Mouse (Mus musculus): Measurements from ENCODE around the gene Sbno2. TPM values are rescaled to one million over a fixed set of nuclear protein-coding genes. Genes with fewer than 3 reads are reported as not detected.

The Sbno2 gene
- total RNA-seq, 1 experiment from 2014 or later: 26.4 TPM

DNA sequence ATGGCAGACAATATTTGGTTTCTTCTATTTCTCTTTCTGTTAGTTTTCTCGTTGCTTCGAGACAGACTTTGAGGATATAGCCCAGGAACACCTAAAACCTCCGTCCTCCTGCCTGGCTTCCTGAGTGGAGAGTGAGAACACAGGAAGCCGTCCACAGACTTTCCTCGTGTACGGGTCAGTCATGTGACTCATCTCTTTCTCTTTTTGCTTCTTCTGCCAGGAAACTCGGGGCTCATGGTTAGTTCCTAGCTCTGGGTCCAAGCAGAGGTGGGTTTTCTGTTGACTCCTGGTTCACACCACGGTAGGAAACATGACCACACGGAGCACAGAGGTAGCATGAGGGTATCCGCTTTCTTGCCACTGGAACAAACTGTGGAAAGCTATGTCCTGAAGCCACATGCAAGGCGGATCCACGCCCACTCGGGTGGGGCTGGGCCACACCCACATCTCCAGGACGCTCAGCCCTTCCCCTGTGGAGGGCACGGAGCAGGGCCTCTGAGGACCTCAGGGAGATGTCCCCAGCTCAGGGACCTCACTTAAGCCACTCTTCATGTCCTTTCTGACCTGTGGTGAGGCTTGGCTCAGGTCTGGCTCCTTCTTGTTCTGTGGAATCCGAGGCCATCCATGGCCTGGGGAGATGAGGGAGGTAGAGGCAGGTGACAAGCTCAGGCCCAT is 24.8 kb downstream of the Sbno2 start:
- no peak for ATAC-seq (replicated peaks in 1 of 2; ENCODE audit: insufficient read depth in 1 of 2, low FRiP score in 2 of 2, low TSS enrichment in 1 of 2, low read depth in 1 of 2, poor library complexity in 2 of 2, severe bottlenecking in 2 of 2)

DNA sequence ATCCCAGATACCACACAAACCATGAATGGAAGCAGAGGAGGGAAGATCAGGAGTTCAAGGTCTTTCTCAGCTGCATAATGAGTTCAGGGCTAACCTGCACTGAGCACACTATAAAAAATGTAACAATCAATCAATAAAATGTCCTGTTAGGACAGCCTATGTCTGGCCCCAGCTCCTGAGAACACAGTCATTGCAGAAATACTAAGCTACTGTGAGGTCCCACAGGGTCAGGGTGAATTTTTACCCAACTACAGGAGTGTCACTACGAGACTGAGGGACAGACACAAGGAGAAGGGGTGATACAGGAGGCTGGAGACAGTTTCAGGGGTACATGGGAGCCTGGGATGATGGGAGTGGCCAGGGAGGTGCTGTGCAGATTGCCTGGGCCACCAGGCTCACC is 27.0 kb downstream of the Sbno2 start:
- no peak for ATAC-seq (replicated peaks in 1 of 2; ENCODE audit: insufficient read depth in 1 of 2, low FRiP score in 2 of 2, low TSS enrichment in 1 of 2, low read depth in 1 of 2, poor library complexity in 2 of 2, severe bottlenecking in 2 of 2)

DNA sequence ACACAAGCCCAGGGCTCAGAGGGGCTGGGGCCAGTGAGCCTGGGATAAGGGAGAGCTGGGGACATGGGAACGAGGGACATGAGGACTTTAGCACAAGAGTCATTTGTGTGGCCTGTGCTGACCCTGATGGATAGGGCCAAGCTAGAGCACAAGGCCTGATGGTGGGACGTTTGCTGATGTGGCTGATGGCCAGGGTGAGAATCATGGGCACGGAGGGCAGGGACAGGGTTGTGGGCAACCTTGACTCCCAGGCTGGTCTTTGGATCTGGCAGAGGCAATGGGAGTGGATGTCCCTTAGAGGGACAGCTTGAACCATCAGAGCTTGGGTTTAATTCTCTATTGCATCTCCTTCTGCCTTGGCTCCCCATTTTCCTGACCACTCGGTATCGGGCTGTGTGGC is 28.1 kb downstream of the Sbno2 start:
- no peak for ATAC-seq (replicated peaks in 1 of 2; ENCODE audit: insufficient read depth in 1 of 2, low FRiP score in 2 of 2, low TSS enrichment in 1 of 2, low read depth in 1 of 2, poor library complexity in 2 of 2, severe bottlenecking in 2 of 2)

DNA sequence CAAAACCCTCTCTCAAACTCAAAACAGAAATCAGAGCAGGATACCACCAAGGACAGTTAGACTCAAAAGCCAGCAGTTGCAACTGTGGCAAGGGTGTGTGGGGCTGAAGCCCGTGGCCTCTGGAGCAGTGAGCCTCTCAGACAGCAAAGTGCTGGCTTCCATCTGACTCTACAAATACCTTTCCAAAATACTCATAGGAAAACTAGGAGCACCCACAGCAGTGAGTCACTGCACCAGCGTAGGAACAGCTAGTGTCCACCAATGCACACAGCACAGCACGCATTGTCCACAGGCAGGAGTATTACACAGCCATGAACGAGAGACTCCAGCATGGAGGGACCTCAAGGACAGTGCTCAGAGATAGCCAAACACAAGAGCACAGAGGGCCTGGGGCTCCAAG is 29.0 kb downstream of the Sbno2 start:
- no peak for ATAC-seq (replicated peaks in 1 of 2; ENCODE audit: insufficient read depth in 1 of 2, low FRiP score in 2 of 2, low TSS enrichment in 1 of 2, low read depth in 1 of 2, poor library complexity in 2 of 2, severe bottlenecking in 2 of 2)

DNA sequence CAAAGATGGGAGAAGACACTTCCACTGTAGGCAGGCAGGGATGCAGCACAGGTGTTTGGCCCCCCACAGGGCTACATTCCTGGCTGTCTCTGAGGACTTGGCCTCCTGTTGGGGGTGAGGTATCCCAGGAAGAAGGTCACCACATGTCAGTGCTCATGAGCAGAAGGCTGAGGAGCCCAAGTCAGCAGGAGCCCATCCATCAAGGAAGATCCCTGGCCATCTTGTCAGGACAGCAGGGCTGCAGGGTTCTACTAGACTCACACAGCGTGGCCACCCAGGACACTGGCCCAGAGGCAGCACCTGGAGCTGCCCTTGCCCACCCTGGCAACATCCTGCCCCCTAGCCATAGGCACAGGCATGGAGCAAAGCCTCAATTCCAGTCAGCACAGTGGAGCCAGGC is 29.4 kb downstream of the Sbno2 start:
- ATAC-seq (replicated peaks in 1 of 2; ENCODE audit: insufficient read depth in 1 of 2, low FRiP score in 2 of 2, low TSS enrichment in 1 of 2, low read depth in 1 of 2, poor library complexity in 2 of 2, severe bottlenecking in 2 of 2): no peak

DNA sequence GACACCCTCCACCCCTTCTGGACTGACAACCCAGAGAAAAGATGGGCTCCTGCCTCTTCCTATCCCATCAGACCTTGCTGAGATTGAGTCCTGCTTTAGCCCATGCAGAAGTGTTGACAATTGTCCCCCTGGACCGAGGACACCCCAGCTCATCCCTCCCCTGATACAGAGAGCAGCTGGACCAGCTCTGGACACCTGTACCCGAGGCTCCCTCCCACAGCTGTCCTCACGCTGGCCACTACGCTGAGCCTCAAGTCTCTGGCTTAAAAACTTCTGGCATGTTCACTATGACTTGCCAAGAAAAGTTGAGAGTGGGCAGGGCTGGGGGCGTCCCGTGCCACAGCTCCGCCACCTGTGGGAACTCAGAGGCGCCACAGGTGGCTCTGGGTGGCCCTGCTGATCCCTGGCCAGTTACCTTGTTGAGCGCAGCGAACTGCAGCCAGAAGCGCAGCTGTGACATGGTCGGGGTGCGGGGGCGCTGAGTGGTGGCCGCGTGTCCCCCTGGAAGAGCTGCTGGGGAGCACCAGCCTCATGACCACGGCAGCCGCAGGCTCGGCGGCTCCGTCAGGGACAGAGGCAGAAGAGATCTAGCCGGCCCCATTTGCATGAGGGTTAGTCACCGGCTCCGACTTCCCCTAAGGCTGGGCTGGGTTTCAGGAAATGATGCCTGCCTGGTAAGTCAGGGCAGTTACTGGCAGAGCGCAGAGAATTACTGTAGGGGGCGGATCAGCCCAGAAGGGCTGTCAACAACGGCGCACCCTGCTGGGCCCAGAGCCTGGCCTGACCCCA is 30.4 kb downstream of the Sbno2 start:
- ATAC-seq (replicated peaks in 1 of 2; ENCODE audit: insufficient read depth in 1 of 2, low FRiP score in 2 of 2, low TSS enrichment in 1 of 2, low read depth in 1 of 2, poor library complexity in 2 of 2, severe bottlenecking in 2 of 2): peak; percentile 79 to 83

DNA sequence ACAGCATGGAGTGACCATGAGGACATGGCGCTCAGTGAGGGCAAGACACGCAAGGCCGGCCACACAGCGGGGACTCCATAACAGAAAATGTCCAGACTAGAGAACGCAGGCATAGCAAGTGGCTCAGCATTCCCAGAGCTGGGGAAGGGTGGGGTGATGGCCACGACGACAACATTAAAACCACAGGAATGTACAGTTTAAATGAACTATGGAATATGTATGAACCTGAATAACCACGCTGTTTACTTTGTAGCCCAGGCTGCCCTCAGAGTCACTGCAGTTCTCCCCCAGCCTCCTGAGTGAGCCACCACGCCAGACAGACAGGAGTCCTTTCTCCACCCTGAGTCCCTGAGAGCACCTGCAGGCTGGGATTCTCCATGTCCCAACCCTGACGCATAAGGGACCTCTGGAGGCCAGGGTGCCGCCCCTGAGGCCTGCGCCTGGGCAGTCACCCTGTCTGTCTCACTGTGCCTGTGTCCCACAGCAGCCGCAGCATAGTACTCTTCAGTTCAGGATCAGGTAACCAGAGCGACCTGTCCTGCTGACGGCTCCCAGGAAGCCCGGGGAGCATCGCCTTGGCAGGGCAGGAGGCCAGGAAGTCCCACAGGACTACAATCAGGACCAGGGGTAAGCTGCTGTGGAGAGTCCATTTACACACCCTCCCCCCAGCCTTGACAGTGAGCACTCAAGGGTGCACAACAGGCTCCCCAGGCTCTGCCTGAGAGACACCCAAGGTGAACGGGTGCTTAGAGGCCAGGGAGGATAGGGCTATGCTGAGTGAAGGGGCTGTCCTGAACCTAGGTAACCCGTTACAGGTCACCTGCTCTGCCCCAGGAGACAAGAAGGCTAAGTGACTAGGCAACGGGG is 32.5 kb downstream of the Sbno2 start:
- ATAC-seq (replicated peaks in 1 of 2; ENCODE audit: insufficient read depth in 1 of 2, low FRiP score in 2 of 2, low TSS enrichment in 1 of 2, low read depth in 1 of 2, poor library complexity in 2 of 2, severe bottlenecking in 2 of 2): no peak

DNA sequence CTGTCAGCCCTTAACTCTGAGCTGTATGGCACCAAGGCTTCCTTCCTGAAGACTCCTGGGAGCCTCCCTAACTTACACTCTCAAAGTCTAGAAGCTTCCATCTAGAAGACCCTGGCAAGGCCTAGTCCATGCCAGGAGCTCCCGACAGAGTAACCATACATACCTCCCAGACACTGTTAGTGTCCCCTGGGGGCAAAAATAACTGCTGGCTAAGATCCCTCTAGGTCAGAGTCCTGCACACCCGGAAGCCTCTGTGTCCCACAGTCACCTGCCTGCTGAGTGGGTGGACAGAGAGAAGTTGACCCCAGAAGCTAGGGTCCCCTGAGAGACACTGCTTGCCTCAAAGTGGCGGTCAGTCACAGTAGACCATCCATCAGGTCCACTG is 33.9 kb downstream of the Sbno2 start:
- no peak for ATAC-seq (replicated peaks in 1 of 2; ENCODE audit: insufficient read depth in 1 of 2, low FRiP score in 2 of 2, low TSS enrichment in 1 of 2, low read depth in 1 of 2, poor library complexity in 2 of 2, severe bottlenecking in 2 of 2)

DNA sequence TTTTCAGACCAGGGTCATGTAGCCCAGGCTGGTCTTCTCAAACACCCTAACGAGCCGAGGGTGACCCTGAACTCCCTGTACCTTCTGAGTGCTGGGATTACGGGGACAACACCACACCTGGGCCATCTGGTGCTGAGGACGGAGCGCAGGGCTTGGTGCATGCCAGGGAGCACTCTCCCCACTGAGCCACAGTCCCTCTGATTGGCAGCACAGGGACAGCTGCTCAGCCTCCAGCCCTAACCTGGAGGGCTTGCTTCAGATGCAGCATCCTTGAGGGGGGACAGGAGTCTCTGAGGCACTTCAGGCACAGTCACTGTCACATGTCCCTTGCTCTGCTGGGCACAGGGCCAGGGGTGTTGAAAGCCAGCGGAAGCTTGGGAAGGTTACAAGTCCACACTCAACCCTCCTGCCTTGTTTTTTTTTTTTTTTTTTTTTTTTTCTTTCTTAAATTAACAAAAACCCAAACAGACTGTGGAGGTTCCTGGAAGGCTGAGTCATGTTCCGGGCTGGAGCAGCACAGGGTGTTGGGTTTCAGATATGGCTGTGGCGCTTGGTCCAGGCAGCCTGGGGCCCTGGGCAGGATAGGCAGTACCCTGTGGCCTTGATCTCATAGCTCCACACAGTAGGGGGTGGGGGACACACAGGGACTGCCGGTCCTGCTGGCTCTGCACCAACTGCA is 34.4 kb downstream of the Sbno2 start:
- peak; percentile 59 to 61 for ATAC-seq (replicated peaks in 1 of 2; ENCODE audit: insufficient read depth in 1 of 2, low FRiP score in 2 of 2, low TSS enrichment in 1 of 2, low read depth in 1 of 2, poor library complexity in 2 of 2, severe bottlenecking in 2 of 2)

DNA sequence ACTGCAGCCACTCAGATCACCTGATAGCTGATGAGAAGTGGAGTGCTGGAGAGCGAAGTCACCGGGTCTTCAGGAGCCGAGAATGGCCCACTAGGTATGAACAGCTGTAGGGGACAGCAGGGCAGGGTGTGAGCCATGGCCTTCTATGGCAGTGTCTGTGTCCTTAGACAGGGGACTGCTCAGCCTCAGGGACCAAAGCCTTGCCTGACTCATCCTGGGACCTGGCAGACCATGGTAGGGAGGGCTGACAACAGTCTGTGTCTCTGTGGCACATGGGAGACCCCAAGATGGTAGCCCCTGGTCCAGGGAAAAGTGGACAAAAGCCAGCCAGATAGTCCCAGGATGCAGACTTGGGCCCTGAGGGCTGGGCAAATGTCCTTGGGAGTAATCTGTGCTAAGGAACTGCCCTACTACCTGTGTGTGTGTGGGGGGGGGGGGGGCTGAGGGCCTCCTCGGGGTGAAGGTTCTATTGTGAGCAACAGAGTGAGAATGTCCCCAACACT is 35.4 kb downstream of the Sbno2 start:
- ATAC-seq (replicated peaks in 1 of 2; ENCODE audit: insufficient read depth in 1 of 2, low FRiP score in 2 of 2, low TSS enrichment in 1 of 2, low read depth in 1 of 2, poor library complexity in 2 of 2, severe bottlenecking in 2 of 2): no peak

DNA sequence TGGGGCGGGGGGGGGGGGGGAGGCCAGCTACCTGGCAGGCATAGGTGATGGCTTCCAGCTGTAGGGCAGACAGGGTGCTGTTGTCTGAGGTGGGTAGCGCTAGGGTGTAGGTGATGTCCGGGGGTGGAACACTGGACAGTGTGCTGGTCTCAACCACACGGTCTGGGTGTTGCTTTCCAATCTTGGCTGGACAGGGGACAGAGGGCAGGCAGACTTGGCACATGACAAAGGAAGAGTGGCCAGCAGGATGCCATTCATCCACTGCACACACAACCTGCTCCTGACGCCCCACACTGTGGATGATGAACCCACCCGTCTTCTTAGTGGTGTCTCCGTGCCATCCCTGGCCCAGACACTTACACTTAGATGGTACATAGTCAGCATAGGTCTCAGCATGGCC is 36.1 kb downstream of the Sbno2 start:
- no peak for ATAC-seq (replicated peaks in 1 of 2; ENCODE audit: insufficient read depth in 1 of 2, low FRiP score in 2 of 2, low TSS enrichment in 1 of 2, low read depth in 1 of 2, poor library complexity in 2 of 2, severe bottlenecking in 2 of 2)

DNA sequence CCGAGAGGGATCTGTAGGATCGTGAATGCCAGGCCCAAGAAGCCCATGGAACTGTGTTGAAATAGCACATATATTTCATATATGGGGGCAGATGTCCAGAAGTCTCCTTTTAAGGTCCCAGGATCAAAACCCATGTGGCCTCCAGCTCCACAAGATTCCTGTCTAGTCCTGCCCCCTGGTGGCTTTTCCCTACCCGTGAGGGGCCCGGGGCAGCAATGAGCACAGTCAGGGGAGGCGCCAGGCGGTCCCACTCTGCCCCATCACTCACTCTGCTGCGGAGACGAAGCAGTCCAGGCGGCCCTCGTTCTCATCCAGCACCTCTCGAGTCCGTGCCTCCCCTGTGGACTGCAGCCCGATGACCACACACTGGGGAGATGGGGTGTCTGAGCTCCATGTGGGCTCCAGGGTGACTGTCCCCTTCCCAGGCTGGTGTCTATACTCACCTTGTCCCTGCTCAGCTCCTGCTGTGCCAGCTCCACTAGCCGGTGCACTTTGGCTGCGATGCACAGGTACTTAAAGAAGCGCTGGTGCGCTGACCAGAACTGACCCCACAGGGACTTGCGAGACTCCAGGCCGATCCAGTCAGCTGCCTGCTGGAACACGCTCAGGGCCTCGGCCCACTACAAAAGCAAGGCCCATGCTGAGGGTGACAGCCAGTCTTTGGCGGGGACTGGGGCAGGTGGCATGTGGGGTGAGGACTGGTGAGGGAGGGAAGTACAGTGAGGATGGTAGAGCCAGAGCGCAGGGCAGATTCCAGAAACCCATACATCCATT is 41.3 kb downstream of the Sbno2 start:
- ATAC-seq (replicated peaks in 1 of 2; ENCODE audit: insufficient read depth in 1 of 2, low FRiP score in 2 of 2, low TSS enrichment in 1 of 2, low read depth in 1 of 2, poor library complexity in 2 of 2, severe bottlenecking in 2 of 2): no peak

DNA sequence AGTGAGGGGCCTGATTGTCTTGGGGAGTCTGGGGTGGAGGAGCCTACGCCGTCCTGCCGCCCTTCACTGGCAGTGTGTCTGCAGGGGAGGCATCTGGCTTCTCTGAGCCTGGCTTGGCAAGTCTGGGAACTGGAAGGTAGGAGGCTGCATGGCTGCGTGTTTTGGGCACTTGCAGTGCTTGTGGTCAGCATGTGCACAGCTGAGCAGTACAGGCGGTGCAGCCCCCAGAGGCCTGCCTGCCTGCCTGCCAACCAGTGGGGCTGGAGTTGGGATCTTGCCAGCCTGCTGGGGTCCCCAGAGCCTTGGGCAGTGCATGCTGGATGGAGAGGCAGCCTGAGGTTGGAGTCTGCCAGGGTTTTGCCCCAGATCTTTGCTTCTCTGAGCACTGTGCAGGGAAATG is 42.3 kb downstream of the Sbno2 start:
- ATAC-seq (replicated peaks in 1 of 2; ENCODE audit: insufficient read depth in 1 of 2, low FRiP score in 2 of 2, low TSS enrichment in 1 of 2, low read depth in 1 of 2, poor library complexity in 2 of 2, severe bottlenecking in 2 of 2): no peak

DNA sequence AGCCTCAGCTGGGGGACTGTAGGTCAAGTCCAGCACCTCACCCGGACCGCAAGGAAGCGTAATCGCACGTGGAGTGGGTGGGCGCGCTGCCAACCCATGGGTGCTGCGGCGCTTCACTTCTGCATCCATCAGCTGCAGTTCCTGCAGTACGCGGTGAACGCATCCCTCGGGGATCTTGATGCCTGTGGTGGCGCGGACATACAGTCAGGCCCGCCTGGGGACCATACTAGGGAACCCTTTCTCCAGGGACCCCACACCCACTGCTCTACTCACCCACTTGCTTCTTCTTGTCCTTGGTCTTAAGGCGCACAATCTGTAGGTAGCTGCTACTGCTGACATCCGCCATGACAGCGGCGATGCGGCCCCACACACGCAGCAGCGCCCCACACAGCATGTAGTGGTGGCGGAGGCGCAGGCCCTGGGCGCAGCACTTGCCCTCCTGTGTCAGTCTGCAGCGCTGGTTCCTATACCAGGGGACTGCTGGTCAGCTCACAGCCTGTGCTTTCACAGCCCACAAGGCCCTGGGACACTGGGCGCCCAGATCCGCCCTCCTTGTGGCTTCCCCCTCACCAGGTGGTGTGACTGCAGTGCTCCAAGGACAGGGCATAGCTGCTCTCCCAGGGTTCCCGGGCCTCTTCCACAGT is 47.6 kb downstream of the Sbno2 start:
- ATAC-seq (replicated peaks in 1 of 2; ENCODE audit: insufficient read depth in 1 of 2, low FRiP score in 2 of 2, low TSS enrichment in 1 of 2, low read depth in 1 of 2, poor library complexity in 2 of 2, severe bottlenecking in 2 of 2): no peak

DNA sequence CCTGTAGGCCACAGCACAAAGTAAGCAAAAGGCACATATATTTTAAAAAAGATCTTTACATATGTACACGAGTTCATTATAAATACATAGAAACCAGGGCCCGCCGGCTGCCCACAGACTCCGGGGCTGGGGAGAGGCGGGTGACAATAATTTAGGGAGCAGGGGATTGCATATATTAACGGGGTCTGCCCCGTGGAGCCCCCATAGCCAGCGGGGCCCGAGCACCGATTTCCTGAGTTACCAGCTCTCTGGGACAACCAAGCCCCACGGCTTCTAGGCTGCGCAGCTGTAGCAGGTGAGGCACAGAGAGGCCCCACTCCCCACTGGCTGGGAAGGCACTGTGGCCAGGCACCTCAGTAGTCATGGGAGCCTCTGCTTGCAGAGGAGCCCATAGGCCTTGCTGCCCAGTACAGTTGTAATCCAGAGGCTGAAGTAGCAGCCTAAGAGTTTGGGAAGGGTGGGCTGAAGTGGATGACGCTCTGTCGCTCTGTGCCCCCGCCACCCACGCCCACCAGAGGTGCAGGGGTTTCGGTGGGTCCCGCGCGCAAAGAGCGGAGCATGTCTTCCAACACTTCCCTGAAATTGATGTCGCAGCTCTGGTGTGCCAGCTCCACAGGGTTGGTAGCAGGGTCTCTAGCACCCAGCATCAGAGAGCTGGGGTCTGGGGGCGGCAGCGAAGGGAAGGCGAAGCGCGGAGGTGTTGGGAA is 48.2 kb downstream of the Sbno2 start:
- no peak for ATAC-seq (replicated peaks in 1 of 2; ENCODE audit: insufficient read depth in 1 of 2, low FRiP score in 2 of 2, low TSS enrichment in 1 of 2, low read depth in 1 of 2, poor library complexity in 2 of 2, severe bottlenecking in 2 of 2)

DNA sequence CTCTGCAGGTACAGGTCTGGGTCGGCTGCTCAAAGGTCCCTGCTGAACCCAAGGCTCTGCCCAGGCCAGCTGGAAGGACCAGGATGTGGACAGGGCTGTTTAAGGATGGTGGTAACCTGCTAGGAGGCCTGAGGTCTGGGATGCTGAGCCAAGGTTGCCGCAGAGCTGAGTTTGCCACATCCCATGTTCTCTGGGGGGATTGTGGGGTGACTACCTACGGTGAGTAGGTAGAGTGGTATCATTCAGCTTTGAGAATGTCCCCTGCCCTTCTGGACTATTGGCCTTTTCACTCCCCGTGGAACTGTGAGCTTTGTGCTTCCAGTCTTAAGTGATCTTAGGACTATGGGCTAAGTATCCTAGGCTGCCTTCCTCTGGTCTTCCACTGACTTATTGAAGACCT is 48.9 kb downstream of the Sbno2 start:
- no peak for ATAC-seq (replicated peaks in 1 of 2; ENCODE audit: insufficient read depth in 1 of 2, low FRiP score in 2 of 2, low TSS enrichment in 1 of 2, low read depth in 1 of 2, poor library complexity in 2 of 2, severe bottlenecking in 2 of 2)
